Mouse (Mus musculus) lung, postnatal 36 days (tissue): ENCODE measurements at regions not wholly inside any gene's neighbourhood (a gene's known extent, or its start where the extent isn't known, plus 50 kb on each side); places are given as distances from the start of the nearest gene placed in this dataset.

Source experiments
- DNase-seq: peaks from one replicate; pipeline ENCODE4 v3.0.0; 2022; ENCODE audit warnings: mixed read lengths

- peak; percentile 4 for DNase-seq
Observed at GRCm38 (mm10) chr8:97733338-97733737, 1682.9 kb downstream of the Cdh8 start.

GRCm38 (mm10) chr8:97722627-97723026 lies 1693.6 kb downstream of the Cdh8 start:
- no peak for DNase-seq

GRCm38 (mm10) chr8:97701706-97702105 lies 1714.6 kb downstream of the Cdh8 start:
- no peak for DNase-seq

GRCm38 (mm10) chr8:97664404-97664803 lies 1751.9 kb downstream of the Cdh8 start:
- no peak for DNase-seq

- DNase-seq, result no peak
Observed at GRCm38 (mm10) chr8:97662144-97662543, 1754.1 kb downstream of the Cdh8 start.

GRCm38 (mm10) chr8:97651802-97652201 lies 1763.5 kb upstream of the Got2 start:
- DNase-seq, result no peak

- DNase-seq, result no peak
Observed at GRCm38 (mm10) chr8:97632980-97633379, 1744.6 kb upstream of the Got2 start.
